Mouse (Mus musculus) lung, postnatal 0 days (tissue): ENCODE results near the gene Slc5a3.

Experiments used
- CTCF ChIP-seq: IDR thresholded peaks from 2 replicates; pipeline ENCODE4 v1.5.1; 2016; ENCODE audit warnings: antibody characterized with exemption, mild to moderate bottlenecking
- EP300 ChIP-seq: IDR thresholded peaks from 2 replicates; pipeline ENCODE4 v1.6.1; 2016; ENCODE audit warnings: antibody characterized with exemption, mild to moderate bottlenecking, control low read depth

- TF ChIP-seq CTCF (no peak), EP300 (no peak)
Observed at GRCm38 (mm10) chr16:92058644-92059620, 810 bp downstream of the Slc5a3 start.
